Mouse (Mus musculus) cerebellum, postnatal 25 days (tissue): ENCODE measurements around the gene Gpc6.

ENCODE experiments used
- DNase-seq, 2 experiments: peaks; one replicate each; pipeline ENCODE4 v3.0.0; 2021; ENCODE audit warnings: mixed read lengths in 2 of 2

Gene Gpc6

GRCm38 (mm10) chr14:116947939-116948591 is 22.9 kb downstream of the Gpc6 start:
- DNase-seq, result no peak

GRCm38 (mm10) chr14:116957154-116957553 is 32.0 kb downstream of the Gpc6 start:
- DNase-seq, result no peak

GRCm38 (mm10) chr14:116964837-116965236 is 39.7 kb downstream of the Gpc6 start:
- DNase-seq, result no peak

GRCm38 (mm10) chr14:116974708-116975107 is 49.6 kb downstream of the Gpc6 start:
- DNase-seq, result no peak

GRCm38 (mm10) chr14:116975224-116975623 is 50.1 kb downstream of the Gpc6 start:
- no peak for DNase-seq

- no peak for DNase-seq
Measured at GRCm38 (mm10) chr14:116977259-116977658, 52.1 kb downstream of the Gpc6 start.

- no peak for DNase-seq
Measured at GRCm38 (mm10) chr14:116979714-116980382, 54.7 kb downstream of the Gpc6 start.

GRCm38 (mm10) chr14:116981711-116982110 is 56.6 kb downstream of the Gpc6 start:
- no peak for DNase-seq

GRCm38 (mm10) chr14:116987341-116987740 is 62.2 kb downstream of the Gpc6 start:
- no peak for DNase-seq

- no peak for DNase-seq
Measured at GRCm38 (mm10) chr14:117000376-117000775, 75.3 kb downstream of the Gpc6 start.

GRCm38 (mm10) chr14:117002313-117002712 is 77.2 kb downstream of the Gpc6 start:
- no peak for DNase-seq

GRCm38 (mm10) chr14:117008781-117009180 is 83.7 kb downstream of the Gpc6 start:
- DNase-seq, result no peak

GRCm38 (mm10) chr14:117012969-117013368 is 87.9 kb downstream of the Gpc6 start:
- DNase-seq, result no peak

- DNase-seq, result no peak
Measured at GRCm38 (mm10) chr14:117013554-117014117, 88.5 kb downstream of the Gpc6 start.

- DNase-seq, result no peak
Measured at GRCm38 (mm10) chr14:117015333-117015922, 90.3 kb downstream of the Gpc6 start.

GRCm38 (mm10) chr14:117022180-117022799 is 97.2 kb downstream of the Gpc6 start:
- no peak for DNase-seq

GRCm38 (mm10) chr14:117034146-117034545 is 109.0 kb downstream of the Gpc6 start:
- DNase-seq, result no peak

- DNase-seq, result no peak
Measured at GRCm38 (mm10) chr14:117041017-117041416, 115.9 kb downstream of the Gpc6 start.

- DNase-seq, result no peak
Measured at GRCm38 (mm10) chr14:117048951-117049350, 123.8 kb downstream of the Gpc6 start.

GRCm38 (mm10) chr14:117050877-117051276 is 125.8 kb downstream of the Gpc6 start:
- no peak for DNase-seq

GRCm38 (mm10) chr14:117053361-117053760 is 128.2 kb downstream of the Gpc6 start:
- DNase-seq, result no peak

- no peak for DNase-seq
Measured at GRCm38 (mm10) chr14:117055134-117055533, 130.0 kb downstream of the Gpc6 start.

- no peak for DNase-seq
Measured at GRCm38 (mm10) chr14:117061078-117061477, 136.0 kb downstream of the Gpc6 start.
